Mouse (Mus musculus): ENCODE results near the gene Tbc1d8b.
A peak's percentile ranks its signal among the peaks of the same experiment; 100 is the strongest.

The Tbc1d8b gene

GRCm38 (mm10) chrX:139779401-139779800 is 94.6 kb downstream of the Tbc1d8b start:
- DNase-seq (ENCODE audit: extremely low spot score) = no peak

DNA sequence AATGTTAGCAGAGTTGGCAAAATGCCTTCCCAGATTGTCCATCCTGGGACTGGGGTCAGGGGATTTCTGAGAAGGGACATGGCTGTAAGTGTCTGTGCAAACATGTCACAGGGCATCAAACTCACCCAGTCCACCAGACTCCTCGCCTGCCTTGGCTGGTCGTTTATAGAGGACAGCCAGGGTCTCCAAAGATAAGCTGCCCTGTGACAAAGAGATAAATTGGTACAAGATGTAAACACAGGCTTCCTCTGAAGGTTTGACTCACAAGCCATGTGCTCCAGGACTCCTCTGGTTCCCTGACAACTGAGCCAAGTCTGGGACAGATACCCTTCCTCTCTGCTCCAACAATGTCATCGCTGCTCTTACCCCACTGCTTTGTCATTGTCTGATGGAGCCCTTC is 96.2 kb downstream of the Tbc1d8b start:
- no peak for DNase-seq (ENCODE audit: extremely low spot score)

GRCm38 (mm10) chrX:139781563-139781962 is 96.8 kb downstream of the Tbc1d8b start:
- DNase-seq (ENCODE audit: extremely low spot score) = no peak

GRCm38 (mm10) chrX:139782278-139783044 is 97.7 kb downstream of the Tbc1d8b start, which contains the start of gene Ripply1:
TSS of gene Ripply1 (minus strand) at chrX:139782353.
- peak; percentile 27 for DNase-seq (ENCODE audit: extremely low spot score)

GRCm38 (mm10) chrX:139783045-139783422 is 98.2 kb downstream of the Tbc1d8b start:
- DNase-seq (ENCODE audit: extremely low spot score) = no peak

- DNase-seq (ENCODE audit: extremely low spot score) = no peak
Measured at GRCm38 (mm10) chrX:139785764-139786163, 101.0 kb downstream of the Tbc1d8b start.

GRCm38 (mm10) chrX:139794072-139794845 is 109.5 kb downstream of the Tbc1d8b start:
- DNase-seq (ENCODE audit: extremely low spot score) = no peak

- DNase-seq (ENCODE audit: extremely low spot score) = no peak
Measured at GRCm38 (mm10) chrX:139796037-139796436, 111.2 kb downstream of the Tbc1d8b start.

- no peak for DNase-seq (ENCODE audit: extremely low spot score)
Measured at GRCm38 (mm10) chrX:139797875-139798274, 113.1 kb downstream of the Tbc1d8b start.

DNA sequence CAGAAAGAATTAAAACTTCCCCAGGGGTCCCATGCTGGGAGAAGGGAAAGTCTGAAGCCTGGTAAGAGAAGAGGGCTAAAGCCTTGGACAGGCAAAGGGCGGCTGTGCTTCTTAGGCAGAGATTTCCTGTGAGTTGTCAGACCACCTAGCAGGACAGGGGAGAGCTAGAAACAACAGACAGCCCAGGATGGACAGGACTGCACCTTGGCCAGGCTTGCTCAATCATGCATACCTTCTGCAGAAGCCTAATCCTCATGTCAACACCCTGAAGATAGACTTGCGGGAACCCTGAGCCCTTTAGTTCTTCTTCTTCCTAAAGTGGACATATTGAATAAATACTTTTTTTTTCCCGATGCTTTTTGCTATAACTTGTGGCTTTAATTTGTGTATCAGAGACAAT is 115.2 kb downstream of the Tbc1d8b start:
- no peak for DNase-seq (ENCODE audit: extremely low spot score)

DNA sequence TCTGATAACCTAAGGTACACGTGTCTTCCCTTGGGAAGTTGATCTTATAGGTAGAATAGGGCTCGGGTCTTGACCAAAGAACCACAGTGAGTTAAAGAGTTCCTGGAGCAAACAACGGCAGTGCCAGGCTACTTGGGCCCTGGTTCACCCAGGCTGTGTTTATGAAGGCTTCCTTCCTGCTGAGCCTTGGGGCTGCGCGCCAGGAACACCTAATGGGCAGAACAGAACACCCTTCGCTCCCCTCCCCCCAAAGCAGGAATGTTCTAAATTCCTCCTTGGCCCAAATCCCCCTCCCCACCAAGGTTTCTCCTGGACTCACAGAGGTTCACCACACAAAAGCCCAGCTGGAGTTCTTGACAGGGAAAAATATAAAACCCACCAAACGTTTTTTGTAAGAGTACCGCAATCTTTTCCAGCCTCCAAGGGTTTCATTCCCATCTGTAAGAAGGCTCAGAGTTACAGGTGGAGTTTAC is 115.6 kb downstream of the Tbc1d8b start, which contains the start of gene Cldn2:
TSS of gene Cldn2 (plus strand) at position 423 of the 473 bp plus-strand sequence.
- DNase-seq (ENCODE audit: extremely low spot score) = no peak

All from embryo, embryonic 9.5 days (tissue).